Mouse (Mus musculus): ENCODE results near the gene Dhtkd1.
"Not testable (repeated sequence)": the region's sequence is repeated elsewhere in the genome, so short reads cannot be mapped to it uniquely, and the experiment has no call there.

Gene Dhtkd1

GRCm38 (mm10) chr2:5942416-5943032 is at the start of gene Dhtkd1:
Gene Dhtkd1 (minus strand): TSS chr2:5942792.
- DNase-seq (ENCODE audit: low spot score in 2 of 2), result peak; percentile 34 to 59

DNA sequence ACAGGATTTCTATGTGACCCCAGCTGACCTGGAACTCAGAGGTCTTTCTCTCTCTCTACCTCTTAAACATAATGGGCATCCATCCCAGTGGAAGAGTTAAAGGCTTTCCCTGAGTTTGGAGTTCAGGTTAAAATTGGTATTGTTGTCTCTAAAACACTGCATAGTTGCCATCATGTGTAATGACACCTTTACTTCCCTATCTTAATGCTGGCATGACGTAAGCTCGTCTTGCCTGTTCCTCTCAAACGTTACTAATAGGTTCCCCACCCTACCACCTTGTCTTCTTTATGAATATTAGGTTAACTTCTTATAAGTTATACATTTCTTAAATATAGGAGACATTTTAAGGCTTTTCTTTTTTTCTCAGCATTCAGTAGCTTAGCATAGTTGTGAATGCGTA is 34.9 kb upstream of the Dhtkd1 start:
- DNase-seq (ENCODE audit: low spot score in 2 of 2), result no peak

DNA sequence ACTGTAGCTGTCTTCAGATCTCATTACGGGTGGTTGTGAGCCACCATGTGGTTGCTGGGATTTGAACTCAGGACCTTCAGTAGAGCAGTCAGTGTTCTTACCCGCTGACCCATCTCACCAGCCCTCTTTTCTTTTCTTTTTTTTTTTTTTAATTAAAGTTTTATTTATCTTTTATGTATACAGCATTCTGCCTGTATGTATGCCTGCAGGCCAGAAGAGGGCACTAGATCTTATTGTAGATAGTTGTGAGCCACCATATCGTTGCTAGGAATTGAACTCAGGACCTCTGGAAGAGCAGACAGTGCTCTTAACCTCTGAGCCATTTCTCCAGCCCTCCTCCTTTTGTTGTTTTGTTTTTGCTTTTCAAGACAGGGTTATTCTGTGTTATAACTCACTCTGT is 28.0 kb upstream of the Dhtkd1 start:
- not testable (repeated sequence) for DNase-seq (ENCODE audit: low spot score in 2 of 2)

DNA sequence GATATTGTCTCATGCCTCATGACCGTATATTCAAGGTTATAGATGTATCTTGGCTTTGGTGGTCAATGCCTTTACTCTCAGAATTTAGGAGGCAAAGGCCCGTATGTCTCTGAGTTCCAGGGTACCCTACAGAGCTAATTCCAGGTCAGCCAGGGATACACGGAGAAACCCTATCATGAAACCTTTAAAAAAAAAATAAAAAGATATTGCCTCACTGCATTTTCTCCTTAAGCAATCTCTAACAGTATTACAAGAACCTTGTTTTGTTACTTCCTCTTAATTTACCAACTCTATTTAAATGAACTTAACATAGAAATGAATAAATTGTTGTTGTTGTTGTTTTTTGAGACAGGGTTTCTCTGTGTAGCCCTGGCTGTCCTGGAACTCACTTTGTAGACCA is 23.4 kb upstream of the Dhtkd1 start:
- no peak for DNase-seq (ENCODE audit: low spot score in 2 of 2)

GRCm38 (mm10) chr2:5963729-5964128 is 21.1 kb upstream of the Dhtkd1 start:
- DNase-seq (ENCODE audit: low spot score in 2 of 2), result not testable (repeated sequence)

DNA sequence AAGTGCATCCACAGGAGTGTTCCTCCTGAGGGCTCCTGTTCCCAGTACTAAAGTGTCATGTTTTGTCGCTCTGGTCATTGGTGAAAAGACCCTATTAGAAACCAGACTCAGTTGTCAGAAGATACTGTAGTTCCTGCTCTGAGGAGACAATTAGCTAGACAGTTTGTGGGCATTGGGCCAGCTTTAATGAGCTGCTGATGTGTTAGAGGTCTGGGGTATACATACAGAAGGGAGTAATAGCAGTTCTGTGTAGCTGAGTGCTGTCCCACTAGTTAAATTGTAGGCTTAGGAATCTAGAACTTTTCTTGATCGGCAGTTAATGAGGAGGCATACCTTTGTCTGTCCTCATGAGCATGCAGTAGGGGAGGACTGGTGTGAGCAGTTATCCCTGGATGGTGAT is 19.7 kb upstream of the Dhtkd1 start:
- DNase-seq (ENCODE audit: low spot score in 2 of 2), result no peak

GRCm38 (mm10) chr2:5957705-5958104 is 15.1 kb upstream of the Dhtkd1 start:
- no peak for DNase-seq (ENCODE audit: low spot score in 2 of 2)

DNA sequence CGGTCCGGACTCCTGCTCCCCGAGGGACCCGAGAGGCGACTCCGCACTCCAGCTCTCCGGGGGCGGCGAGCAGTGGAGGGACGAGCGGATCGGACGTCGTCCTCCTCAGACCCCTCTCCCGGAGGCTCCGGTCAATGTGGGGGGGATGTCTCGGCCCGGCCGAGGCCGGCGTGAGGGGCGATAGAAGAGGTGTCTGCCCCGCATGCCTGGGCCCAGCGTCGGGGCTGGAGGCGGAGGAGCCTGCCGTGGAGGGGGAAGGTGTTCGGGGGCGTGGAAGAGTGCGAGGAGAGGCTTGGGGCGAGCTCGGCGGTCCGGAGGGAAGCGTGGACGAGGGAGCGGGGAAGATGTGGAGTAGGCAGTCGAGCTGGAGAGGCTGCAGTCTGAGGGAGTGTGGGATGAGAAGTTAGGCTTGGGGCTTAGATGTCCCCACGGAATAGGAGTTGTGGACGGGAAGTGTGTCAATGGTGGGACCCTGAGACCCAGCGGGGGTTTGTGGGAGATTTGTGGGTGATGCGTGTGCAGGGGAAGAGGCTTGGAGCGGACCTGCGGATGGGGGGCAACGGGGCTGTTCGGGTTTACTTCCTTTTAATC is 9.1 kb upstream of the Dhtkd1 start:
- no peak for DNase-seq (ENCODE audit: low spot score in 2 of 2)

DNA sequence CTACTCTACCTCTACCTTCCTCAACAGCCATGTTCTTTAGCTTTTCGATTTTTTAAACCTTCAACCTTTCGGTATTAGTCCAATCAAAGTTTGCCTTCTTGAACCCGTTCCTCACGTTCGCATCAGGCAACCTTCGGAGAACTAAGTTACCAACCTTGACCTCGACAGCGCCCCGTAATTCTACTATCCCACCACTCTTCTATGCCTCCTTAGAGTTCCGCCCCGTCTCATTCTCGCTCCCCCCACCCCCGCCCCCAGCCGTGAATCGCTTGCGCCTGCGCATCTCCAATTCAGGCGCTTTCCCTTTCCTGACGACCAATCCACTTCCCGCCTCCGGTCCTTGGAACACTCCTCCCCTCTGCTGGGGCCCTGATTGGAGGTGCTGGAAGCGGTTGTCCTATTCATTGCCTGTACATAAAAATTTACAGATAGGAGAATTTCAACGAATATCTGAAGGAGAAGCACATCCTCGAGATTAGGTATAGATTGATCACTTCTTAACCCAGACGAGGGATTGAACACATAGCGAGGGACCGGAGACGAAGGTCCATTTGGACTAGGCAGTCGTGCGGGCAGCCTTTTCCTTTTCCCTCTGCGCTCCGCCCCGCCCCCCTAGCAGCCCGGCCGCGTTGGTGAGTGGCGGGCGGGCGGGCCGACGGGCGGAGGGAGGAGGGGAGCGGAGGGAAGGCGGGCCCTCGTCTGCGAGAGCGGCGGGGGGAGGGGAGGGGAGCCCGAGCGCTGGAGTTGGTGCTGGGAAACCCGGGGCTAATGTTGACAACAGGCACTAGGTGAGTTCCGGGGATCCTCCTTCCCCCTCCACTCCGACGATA is 8.4 kb upstream of the Dhtkd1 start, which contains the start of gene Upf2:
TSS of gene Upf2 (plus strand) at position 704 of the 830 bp plus-strand sequence.
- peak; percentile 89 to 93 for DNase-seq (ENCODE audit: low spot score in 2 of 2)

- DNase-seq (ENCODE audit: low spot score in 2 of 2), result peak; percentile 37 to 41
These were observed 7.7 kb upstream of the Dhtkd1 start for GRCm38 (mm10) chr2:5950305-5950704.

- not testable (repeated sequence) for DNase-seq (ENCODE audit: low spot score in 2 of 2)
These were observed 7.2 kb upstream of the Dhtkd1 start for GRCm38 (mm10) chr2:5949821-5950220.

DNA sequence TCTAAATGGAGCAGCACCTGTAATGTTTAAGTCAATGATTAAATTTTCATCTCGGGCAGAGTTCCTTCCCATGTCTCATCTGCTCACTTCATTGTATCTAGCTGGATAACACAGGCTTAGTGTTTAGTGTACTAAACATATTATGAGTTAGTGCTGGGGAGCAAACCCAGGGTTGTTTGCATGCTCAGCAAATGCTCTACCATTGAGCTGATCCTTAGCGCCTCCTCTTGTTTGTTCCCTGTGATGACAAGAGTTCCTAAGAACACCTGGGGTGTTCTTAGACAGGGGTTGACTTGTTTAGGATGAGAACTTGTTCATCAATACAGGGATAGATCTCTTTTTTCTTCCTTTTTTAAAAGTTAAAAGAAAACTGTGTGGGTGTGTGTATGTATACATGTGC is 6.4 kb upstream of the Dhtkd1 start:
- DNase-seq (ENCODE audit: low spot score in 2 of 2), result no peak

DNA sequence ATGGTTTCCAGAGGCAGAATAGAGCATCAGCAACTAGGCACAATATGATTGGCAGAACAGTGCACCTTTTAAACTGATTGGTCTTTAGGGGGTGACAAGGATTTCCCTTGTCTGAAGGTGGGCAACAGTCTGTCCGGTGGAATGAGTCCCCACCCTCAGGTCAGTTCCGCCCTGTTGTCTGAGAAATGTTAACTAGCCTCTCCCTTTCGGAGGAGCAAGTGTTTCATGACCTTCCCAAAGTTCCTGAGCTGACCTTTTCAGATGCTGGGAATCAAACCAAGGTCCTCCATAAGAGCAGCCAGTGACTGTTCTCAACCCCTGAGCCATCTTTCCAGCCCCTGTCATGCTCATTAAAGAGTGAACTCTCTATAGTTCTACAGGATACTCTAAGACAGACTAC is 4.3 kb upstream of the Dhtkd1 start:
- DNase-seq (ENCODE audit: low spot score in 2 of 2), result no peak

GRCm38 (mm10) chr2:5945629-5946028 is 3.0 kb upstream of the Dhtkd1 start:
- no peak for DNase-seq (ENCODE audit: low spot score in 2 of 2)

- DNase-seq (ENCODE audit: low spot score in 2 of 2), result no peak
These were observed 479 bp upstream of the Dhtkd1 start for GRCm38 (mm10) chr2:5943071-5943470.

DNA sequence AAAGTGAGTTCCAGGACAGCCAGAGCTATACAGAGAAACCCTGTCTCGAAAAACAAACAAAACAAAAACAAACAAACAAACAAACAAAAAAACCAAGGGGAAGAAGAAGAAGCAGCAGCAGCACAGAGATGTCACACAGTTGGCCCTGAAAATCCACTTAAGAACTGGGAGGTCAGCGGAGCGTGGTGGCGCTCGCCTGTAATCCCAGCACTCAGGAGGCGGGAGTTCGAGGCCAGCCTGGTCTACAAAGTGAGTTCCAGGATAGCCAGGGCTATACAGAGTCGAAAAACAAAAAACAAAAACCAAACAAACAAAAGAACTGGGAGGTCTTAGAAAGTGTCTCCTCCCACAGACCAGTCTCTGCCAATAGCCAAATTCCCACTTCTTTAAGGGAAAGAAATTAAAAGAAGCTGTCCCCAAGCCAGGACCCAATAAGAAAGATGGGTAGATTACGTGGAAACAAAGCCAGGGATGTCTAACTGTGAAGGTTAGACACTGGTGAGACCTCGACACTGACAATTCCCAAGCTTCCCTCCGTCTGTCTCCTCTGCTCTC is 654 bp downstream of the Dhtkd1 start:
- no peak for DNase-seq (ENCODE audit: low spot score in 2 of 2)

- no peak for DNase-seq (ENCODE audit: low spot score in 2 of 2)
These were observed 1.7 kb downstream of the Dhtkd1 start for GRCm38 (mm10) chr2:5940936-5941335.

DNA sequence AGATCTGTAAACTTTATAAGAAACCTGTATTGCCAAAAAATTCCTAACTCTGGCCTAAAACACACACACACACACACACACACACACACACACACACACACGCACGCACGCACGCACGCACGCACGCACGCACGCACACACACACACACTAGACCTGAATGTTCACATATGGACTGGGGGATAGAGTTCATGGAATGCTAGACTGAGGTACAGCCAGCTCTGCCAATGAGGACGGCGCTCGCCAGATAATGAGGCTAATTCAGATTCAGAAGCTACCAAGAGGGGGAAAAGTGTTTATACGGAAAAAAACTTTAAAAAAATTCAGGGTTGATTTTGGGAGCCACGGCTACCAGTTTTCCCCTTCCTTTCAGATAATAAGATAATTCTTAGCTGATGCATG is 2.7 kb downstream of the Dhtkd1 start:
- DNase-seq (ENCODE audit: low spot score in 2 of 2), result no peak

DNA sequence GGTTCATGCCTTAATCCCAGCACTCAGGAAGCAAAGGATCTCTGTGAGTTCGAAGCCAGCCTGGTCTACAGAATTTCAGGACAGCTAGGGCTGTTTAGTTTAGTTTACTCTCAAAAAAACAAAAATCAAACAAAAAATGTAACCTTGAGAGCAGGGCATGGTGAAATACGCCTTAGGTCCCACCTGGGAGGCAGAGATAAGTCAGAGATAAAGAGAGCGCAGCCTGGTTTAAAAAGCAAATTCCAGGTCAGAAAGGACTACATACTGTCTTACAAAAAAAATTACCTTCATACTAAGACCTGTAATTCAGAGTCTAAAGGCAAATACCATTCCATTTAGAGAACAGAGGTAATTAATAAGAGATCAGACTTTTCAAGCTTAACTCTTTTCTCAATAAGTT is 3.3 kb downstream of the Dhtkd1 start:
- DNase-seq (ENCODE audit: low spot score in 2 of 2), result no peak

- DNase-seq (ENCODE audit: low spot score in 2 of 2), result no peak
These were observed 6.0 kb downstream of the Dhtkd1 start for GRCm38 (mm10) chr2:5936550-5936949.

DNA sequence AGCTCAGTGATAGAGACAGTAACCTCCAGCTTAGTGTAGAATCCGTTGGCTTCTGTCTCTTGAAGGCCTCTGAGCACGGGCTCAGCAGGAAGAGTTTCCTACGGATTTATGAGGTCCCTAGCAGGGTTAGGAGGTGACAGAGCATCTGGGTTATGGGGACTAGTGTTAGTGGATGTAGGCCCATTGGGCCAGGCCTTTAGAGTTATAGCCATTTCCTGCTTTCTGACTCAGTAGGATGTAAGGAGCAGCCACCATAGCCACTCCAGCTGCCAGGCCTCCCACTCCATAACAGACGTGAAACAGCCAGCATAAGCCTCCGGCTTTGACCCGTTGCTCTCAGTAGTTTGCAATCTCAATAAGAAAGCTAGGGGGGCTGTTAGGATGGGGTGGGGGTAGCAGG is 6.5 kb downstream of the Dhtkd1 start:
- no peak for DNase-seq (ENCODE audit: low spot score in 2 of 2)

DNA sequence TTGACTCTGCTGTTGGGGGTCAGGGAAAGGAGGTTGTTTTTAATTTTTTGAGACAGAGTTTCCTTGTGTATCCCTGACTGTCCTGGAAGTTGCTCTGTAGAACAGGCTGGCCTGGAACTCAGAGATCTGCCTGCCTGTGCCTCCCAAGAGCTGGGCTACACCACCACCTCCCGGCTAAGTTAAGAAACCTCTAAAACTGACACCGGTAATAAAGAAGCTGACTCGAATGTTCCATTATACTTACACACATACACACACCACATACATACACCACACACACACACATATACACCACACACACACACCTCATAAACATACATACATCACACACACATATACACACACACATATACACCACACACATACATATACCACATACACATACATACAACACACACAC is 7.7 kb downstream of the Dhtkd1 start:
- no peak for DNase-seq (ENCODE audit: low spot score in 2 of 2)

- DNase-seq (ENCODE audit: low spot score in 2 of 2), result no peak
These were observed 10.7 kb downstream of the Dhtkd1 start for GRCm38 (mm10) chr2:5931938-5932337.
